Mouse (Mus musculus): ENCODE data around the gene Prdm11.

- no peak for TF ChIP-seq CTCF (IDR thresholded peaks at IDR 0.05; ENCODE audit: borderline replicate concordance, insufficient read depth, low read length)
- no peak for TF ChIP-seq POLR2A (IDR thresholded peaks at IDR 0.05; ENCODE audit: low read depth, low read length)
Observed at GRCm38 (mm10) chr2:92920709-92921108, 125.3 kb downstream of the Prdm11 start.
